Mouse (Mus musculus): Measurements from ENCODE around the gene Hsp90ab1. TPM values are rescaled to one million over a fixed set of nuclear protein-coding genes. Genes with fewer than 3 reads are reported as not detected.

Gene Hsp90ab1
- 1,628 and 1,680 TPM in 2 replicates for polyA plus RNA-seq (2014; fragmentation: Nextera tagmentation; extraction: Ambion mirVana)

GRCm38 (mm10) chr17:45573087-45573779, at the start of gene Hsp90ab1:
Gene Hsp90ab1 (minus strand): TSS chr17:45573271.
- peaks cover 20% of the 10 kb centered on the region for H3K4me1 ChIP-seq (replicated peaks; ENCODE audit: control insufficient read depth, insufficient read depth, low read length)
- H3K9me3 ChIP-seq (ENCODE audit: control insufficient read depth, low read length): no peaks in the 10 kb centered on the region
- peak within 1 kb of the TSS; percentile 90 for H3K4me2 ChIP-seq (ENCODE audit: low read length)
- peak; percentile 100 for DNase-seq (ENCODE audit: low spot score)
- WGBS: under 1% methylated on average over 41 of the region's 41 CpGs
- H3K27me3 ChIP-seq (replicated peaks; ENCODE audit: control insufficient read depth, insufficient read depth, low read length): no peaks in the 10 kb centered on the region
- peak within 1 kb of the TSS; percentile 98 for H3K4me3 ChIP-seq (ENCODE audit: low read depth, low read length)
- H3K27ac ChIP-seq (ENCODE audit: low read depth): peak within 1 kb of the TSS; percentile 98
- H3K36me3 ChIP-seq (ENCODE audit: control insufficient read depth, insufficient read depth, low read length): peaks cover 39% of the 10 kb centered on the region
- H3K9ac ChIP-seq (ENCODE audit: low read length): peak within 1 kb of the TSS; percentile 100
- ATAC-seq (replicated peaks; ENCODE audit: low FRiP score, low TSS enrichment, low read depth): peak; percentile 89

GRCm38 (mm10) chr17:45619386-45620256, 46.5 kb upstream of the Hsp90ab1 start:
- Histone ChIP-seq H3K27ac (ENCODE audit: low read depth) (peak overlapping the region; percentile 33), H3K4me2 (ENCODE audit: low read length) (peak overlapping the region; percentile 40), H3K4me3 (ENCODE audit: low read depth, low read length) (no peak overlapping the region), H3K36me3 (ENCODE audit: control insufficient read depth, insufficient read depth, low read length) (no peaks in the 10 kb centered on the region), H3K9ac (ENCODE audit: low read length) (peak overlapping the region; percentile 33; the same call in 1 of the 2 replicates), H3K9me3 (ENCODE audit: control insufficient read depth, low read length) (no peaks in the 10 kb centered on the region), H3K27me3 (replicated peaks; ENCODE audit: control insufficient read depth, insufficient read depth, low read length) (no peaks in the 10 kb centered on the region), H3K4me1 (replicated peaks; ENCODE audit: control insufficient read depth, insufficient read depth, low read length) (peaks cover 16% of the 10 kb centered on the region; the same call in 1 of the 2 replicates)
- DNase-seq (ENCODE audit: low spot score): no peak
- WGBS: 15% methylated on average over 20 of the region's 20 CpGs
- ATAC-seq (replicated peaks; ENCODE audit: low FRiP score, low TSS enrichment, low read depth): no peak

- Histone ChIP-seq H3K27ac (ENCODE audit: low read depth) (peak overlapping the region; percentile 33), H3K27me3 (replicated peaks; ENCODE audit: control insufficient read depth, insufficient read depth, low read length) (no peaks in the 10 kb centered on the region), H3K4me3 (ENCODE audit: low read depth, low read length) (no peak overlapping the region), H3K4me2 (ENCODE audit: low read length) (peak overlapping the region; percentile 40), H3K36me3 (ENCODE audit: control insufficient read depth, insufficient read depth, low read length) (no peaks in the 10 kb centered on the region), H3K9me3 (ENCODE audit: control insufficient read depth, low read length) (no peaks in the 10 kb centered on the region), H3K9ac (ENCODE audit: low read length) (peak overlapping the region; percentile 33; the same call in 1 of the 2 replicates), H3K4me1 (replicated peaks; ENCODE audit: control insufficient read depth, insufficient read depth, low read length) (peaks cover 16% of the 10 kb centered on the region; the same call in 1 of the 2 replicates)
- 14% methylated on average over 8 of the region's 8 CpGs for WGBS
- DNase-seq (ENCODE audit: low spot score) (peak; percentile 67), ATAC-seq (replicated peaks; ENCODE audit: low FRiP score, low TSS enrichment, low read depth) (peak; percentile 66)
Measured at GRCm38 (mm10) chr17:45618941-45619385, 45.9 kb upstream of the Hsp90ab1 start.

GRCm38 (mm10) chr17:45617655-45618054, 44.6 kb upstream of the Hsp90ab1 start:
- Histone ChIP-seq H3K9me3 (ENCODE audit: control insufficient read depth, low read length) (no peaks in the 10 kb centered on the region), H3K9ac (ENCODE audit: low read length) (no peak overlapping the region), H3K4me1 (replicated peaks; ENCODE audit: control insufficient read depth, insufficient read depth, low read length) (peaks cover 16% of the 10 kb centered on the region; the same call in 1 of the 2 replicates), H3K4me3 (ENCODE audit: low read depth, low read length) (no peak overlapping the region), H3K27ac (ENCODE audit: low read depth) (no peak overlapping the region), H3K36me3 (ENCODE audit: control insufficient read depth, insufficient read depth, low read length) (no peaks in the 10 kb centered on the region), H3K27me3 (replicated peaks; ENCODE audit: control insufficient read depth, insufficient read depth, low read length) (no peaks in the 10 kb centered on the region), H3K4me2 (ENCODE audit: low read length) (no peak overlapping the region)
- WGBS: 83% methylated on average over 6 of the region's 6 CpGs
- DNase-seq (ENCODE audit: low spot score) (no peak), ATAC-seq (replicated peaks; ENCODE audit: low FRiP score, low TSS enrichment, low read depth) (no peak)

- Histone ChIP-seq H3K9me3 (ENCODE audit: control insufficient read depth, low read length) (no peaks in the 10 kb centered on the region), H3K4me1 (replicated peaks; ENCODE audit: control insufficient read depth, insufficient read depth, low read length) (peaks cover 16% of the 10 kb centered on the region; the same call in 1 of the 2 replicates), H3K27me3 (replicated peaks; ENCODE audit: control insufficient read depth, insufficient read depth, low read length) (no peaks in the 10 kb centered on the region), H3K4me2 (ENCODE audit: low read length) (no peak overlapping the region), H3K4me3 (ENCODE audit: low read depth, low read length) (no peak overlapping the region), H3K9ac (ENCODE audit: low read length) (no peak overlapping the region), H3K27ac (ENCODE audit: low read depth) (no peak overlapping the region), H3K36me3 (ENCODE audit: control insufficient read depth, insufficient read depth, low read length) (no peaks in the 10 kb centered on the region)
- DNase-seq (ENCODE audit: low spot score) (no peak), ATAC-seq (replicated peaks; ENCODE audit: low FRiP score, low TSS enrichment, low read depth) (no peak)
- 76% methylated on average over 3 of the region's 3 CpGs for WGBS
Measured at GRCm38 (mm10) chr17:45616679-45617078, 43.6 kb upstream of the Hsp90ab1 start.

GRCm38 (mm10) chr17:45616046-45616650, 43.1 kb upstream of the Hsp90ab1 start:
- Histone ChIP-seq H3K9ac (ENCODE audit: low read length) (no peak overlapping the region), H3K4me2 (ENCODE audit: low read length) (no peak overlapping the region), H3K36me3 (ENCODE audit: control insufficient read depth, insufficient read depth, low read length) (no peaks in the 10 kb centered on the region), H3K27me3 (replicated peaks; ENCODE audit: control insufficient read depth, insufficient read depth, low read length) (no peaks in the 10 kb centered on the region), H3K4me1 (replicated peaks; ENCODE audit: control insufficient read depth, insufficient read depth, low read length) (peaks cover 16% of the 10 kb centered on the region; the same call in 1 of the 2 replicates), H3K9me3 (ENCODE audit: control insufficient read depth, low read length) (no peaks in the 10 kb centered on the region), H3K27ac (ENCODE audit: low read depth) (no peak overlapping the region), H3K4me3 (ENCODE audit: low read depth, low read length) (no peak overlapping the region)
- no peak for DNase-seq (ENCODE audit: low spot score)
- ATAC-seq (replicated peaks; ENCODE audit: low FRiP score, low TSS enrichment, low read depth): no peak
- WGBS: 61% methylated on average over 4 of the region's 4 CpGs

- H3K4me1 ChIP-seq (replicated peaks; ENCODE audit: control insufficient read depth, insufficient read depth, low read length): no peaks in the 10 kb centered on the region
- H3K4me2 ChIP-seq (ENCODE audit: low read length): no peak overlapping the region
- H3K9me3 ChIP-seq (ENCODE audit: control insufficient read depth, low read length): no peaks in the 10 kb centered on the region
- H3K9ac ChIP-seq (ENCODE audit: low read length): no peak overlapping the region
- H3K36me3 ChIP-seq (ENCODE audit: control insufficient read depth, insufficient read depth, low read length): no peaks in the 10 kb centered on the region
- no peak overlapping the region for H3K4me3 ChIP-seq (ENCODE audit: low read depth, low read length)
- DNase-seq (ENCODE audit: low spot score) (no peak), ATAC-seq (replicated peaks; ENCODE audit: low FRiP score, low TSS enrichment, low read depth) (no peak)
- no peaks in the 10 kb centered on the region for H3K27me3 ChIP-seq (replicated peaks; ENCODE audit: control insufficient read depth, insufficient read depth, low read length)
- 81% methylated on average over 7 of the region's 7 CpGs for WGBS
- H3K27ac ChIP-seq (ENCODE audit: low read depth): no peak overlapping the region
Measured at GRCm38 (mm10) chr17:45612921-45613320, 39.9 kb upstream of the Hsp90ab1 start.

GRCm38 (mm10) chr17:45612008-45612407, 38.9 kb upstream of the Hsp90ab1 start:
- no peak overlapping the region for H3K27ac ChIP-seq (ENCODE audit: low read depth)

More at GRCm38 (mm10) chr17:45612008-45612407, 38.9 kb upstream of the Hsp90ab1 start:
- DNase-seq (ENCODE audit: low spot score): no peak
- Histone ChIP-seq H3K4me2 (ENCODE audit: low read length) (no peak overlapping the region), H3K36me3 (ENCODE audit: control insufficient read depth, insufficient read depth, low read length) (no peaks in the 10 kb centered on the region), H3K27me3 (replicated peaks; ENCODE audit: control insufficient read depth, insufficient read depth, low read length) (no peaks in the 10 kb centered on the region), H3K4me1 (replicated peaks; ENCODE audit: control insufficient read depth, insufficient read depth, low read length) (no peaks in the 10 kb centered on the region), H3K9ac (ENCODE audit: low read length) (no peak overlapping the region), H3K4me3 (ENCODE audit: low read depth, low read length) (no peak overlapping the region), H3K9me3 (ENCODE audit: control insufficient read depth, low read length) (no peaks in the 10 kb centered on the region)
- 64% methylated on average over 8 of the region's 8 CpGs for WGBS
- ATAC-seq (replicated peaks; ENCODE audit: low FRiP score, low TSS enrichment, low read depth): no peak
